Mouse (Mus musculus) cortical plate, adult 2 months (tissue): Measurements from ENCODE around the gene Arsk.

Source experiments
- CTCF ChIP-seq: fragments of 200-500 bp; IDR thresholded peaks from 2 replicates; pipeline ENCODE4 v1.5.1; 2011; ENCODE audit warnings: mild to moderate bottlenecking, control low read depth, low read length; ENCODE audit not compliant: insufficient read depth; ENCODE audit errors: extremely low read depth
- POLR2A ChIP-seq: fragments of 200-500 bp; IDR thresholded peaks from 2 replicates; pipeline ENCODE4 v1.6.1; 2011; ENCODE audit warnings: mild to moderate bottlenecking, low read length, control low read depth; ENCODE audit not compliant: insufficient read depth; ENCODE audit errors: extremely low read depth

DNA sequence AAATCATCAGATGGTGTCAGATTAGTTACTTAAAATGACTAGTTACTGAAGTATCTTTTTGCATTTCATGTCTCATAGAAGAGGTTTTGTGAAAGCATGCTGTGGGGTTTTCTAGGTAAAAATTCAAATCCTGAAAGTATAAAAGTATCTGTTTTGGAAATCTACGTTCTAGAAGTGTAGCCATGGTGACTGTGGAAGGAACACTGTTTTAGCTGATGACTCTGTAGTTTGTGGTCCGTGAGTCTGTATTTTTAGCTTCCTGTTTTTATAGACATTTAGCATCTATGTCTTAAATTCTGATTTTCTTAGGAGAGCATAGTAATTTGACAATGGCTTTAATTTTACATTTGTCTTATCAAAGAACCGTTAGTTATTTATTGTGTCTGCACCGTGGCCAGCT lies 30.3 kb upstream of the Arsk start:
- no peak for TF ChIP-seq CTCF
- TF ChIP-seq POLR2A, result no peak
